Mouse (Mus musculus) layer of hippocampus, adult 18-20 months (tissue): ENCODE results near the gene Ppp2r1a. TPM values are rescaled to one million over a fixed set of nuclear protein-coding genes. Genes with fewer than 3 reads are reported as not detected.

ENCODE experiments used
- DNase-seq, 2 experiments: peaks; one replicate each; pipeline ENCODE4 v3.0.0; 2022; ENCODE audit warnings: low spot score in 2 of 2
- long read RNA-seq: library from polyadenylated mRNA; stranded (forward); transcript quantifications from one replicate; pipeline ENCODE4 v2.0.0, GENCODE M21; 2021
- total RNA-seq, 2 experiments: library from RNA; stranded (reverse); gene quantifications; 2 replicates each; pipeline ENCODE4 v1.2.3; 2021

Gene Ppp2r1a
- 100 to 1,000 TPM; 579 to 601 TPM for total RNA-seq
- long read RNA-seq, transcript Ppp2r1a-201 (15 exons, 2,410 nt), result major isoform, 696 of 1,023 reads
- long read RNA-seq, partial matches to known transcripts, result 309 of 1,023 reads
- long read RNA-seq, other reads (novel, unspliced or antisense), result 18 of 1,023 reads

DNA sequence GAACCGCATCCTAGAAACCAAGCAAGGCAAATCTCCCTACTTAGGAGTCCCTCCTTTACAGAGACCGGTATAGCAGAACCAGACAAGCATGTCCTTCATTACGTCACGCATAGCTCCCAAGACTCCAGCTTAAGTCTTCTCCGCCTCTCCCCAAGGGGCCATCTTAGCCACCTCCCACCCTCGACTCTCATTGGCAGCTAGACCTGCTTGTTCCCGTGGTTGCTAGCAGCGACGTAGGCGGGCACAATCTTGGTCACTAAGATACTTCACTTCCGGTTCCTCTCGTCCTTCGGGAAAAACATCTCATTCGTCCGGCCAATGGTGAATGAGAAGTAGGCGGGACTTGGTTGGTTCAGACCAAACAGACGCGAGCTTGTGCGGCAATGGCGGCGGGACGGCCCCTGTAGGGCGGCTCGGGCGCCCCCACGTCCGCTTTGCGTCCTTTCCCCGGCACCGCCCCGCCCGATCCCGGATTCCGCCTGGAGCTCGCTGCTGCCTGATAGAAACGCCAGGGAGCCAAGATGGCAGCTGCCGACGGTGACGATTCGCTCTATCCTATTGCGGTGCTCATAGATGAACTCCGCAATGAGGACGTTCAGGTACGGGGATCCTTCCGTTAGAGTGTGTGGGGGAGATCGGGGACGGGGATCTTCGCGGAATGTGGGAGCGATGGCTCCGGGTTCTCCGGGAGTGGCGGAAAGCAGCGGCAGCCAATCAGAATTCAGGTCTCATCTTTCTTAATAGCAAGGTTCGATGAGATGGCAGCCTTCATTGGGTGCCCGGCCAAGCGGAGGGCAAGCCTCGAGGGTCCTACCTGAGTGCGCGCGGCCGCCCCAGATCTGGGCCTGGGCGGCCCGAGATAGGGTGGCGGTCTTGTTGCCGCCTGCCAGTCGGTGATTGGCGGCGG, at the start of gene Ppp2r1a:
TSS of gene Ppp2r1a (plus strand) at position 327 of the 907 bp plus-strand sequence.
- DNase-seq, result peak; percentile 99 to 100

- no peak for DNase-seq
These were observed 40.1 kb upstream of the Ppp2r1a start, which contains the start of gene Vmn1r231 for GRCm38 (mm10) chr17:20904991-20905390. Vmn1r231 (minus strand) TSS chr17:20905091.

DNA sequence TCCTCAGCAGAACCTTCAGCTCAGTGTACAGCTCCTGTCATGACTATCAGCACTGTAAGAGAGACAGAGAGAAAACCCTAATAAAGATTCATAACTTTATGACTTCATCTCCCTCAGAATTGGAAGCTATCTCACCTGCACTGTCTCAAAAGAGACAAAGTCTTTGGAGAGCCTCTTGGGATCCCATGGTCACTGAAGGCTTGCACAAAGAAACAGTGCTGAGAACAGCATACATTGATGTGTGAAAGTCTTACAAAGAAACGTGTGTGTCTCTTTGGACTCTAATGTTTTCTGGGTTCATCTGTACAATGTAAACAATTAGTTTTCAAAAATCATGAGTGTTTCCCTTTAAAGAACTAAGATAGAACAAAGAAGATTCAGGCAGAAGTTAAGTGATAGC, 25.5 kb upstream of the Ppp2r1a start, which contains the start of gene Vmn1r232:
TSS of gene Vmn1r232 (minus strand) at position 101 of the 400 bp plus-strand sequence.
- no peak for DNase-seq

GRCm38 (mm10) chr17:20944226-20944625, 885 bp upstream of the Ppp2r1a start:
- DNase-seq, result no peak

- no peak for DNase-seq
These were observed 985 bp downstream of the Ppp2r1a start for GRCm38 (mm10) chr17:20946026-20946565.

GRCm38 (mm10) chr17:20946636-20947035, 1.5 kb downstream of the Ppp2r1a start:
- DNase-seq, result no peak

GRCm38 (mm10) chr17:20960386-20960785, 15.3 kb downstream of the Ppp2r1a start:
- no peak for DNase-seq

GRCm38 (mm10) chr17:20965421-20965820, 20.3 kb downstream of the Ppp2r1a start:
- no peak for DNase-seq

GRCm38 (mm10) chr17:20966681-20967080, 21.6 kb downstream of the Ppp2r1a start:
- no peak for DNase-seq

DNA sequence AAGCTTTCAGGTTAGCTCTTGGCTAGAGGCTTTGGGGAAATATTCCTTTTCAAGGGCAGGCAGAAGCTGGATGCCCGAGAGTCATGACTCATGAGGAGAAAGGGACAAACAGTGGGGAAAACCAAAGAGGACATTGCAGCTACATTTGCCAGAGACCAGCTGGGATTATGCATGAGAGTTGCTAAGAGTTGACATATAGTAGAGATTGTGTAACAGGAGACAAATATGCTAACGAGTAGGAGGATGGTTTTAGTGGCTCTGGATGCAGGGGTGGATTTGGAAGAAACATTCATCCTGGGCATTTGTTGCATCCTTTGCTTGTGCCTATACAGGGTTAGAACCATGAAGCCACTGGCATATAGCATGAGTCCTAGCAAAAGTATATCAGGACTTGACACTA, 48.6 kb downstream of the Ppp2r1a start:
- DNase-seq, result no peak

DNA sequence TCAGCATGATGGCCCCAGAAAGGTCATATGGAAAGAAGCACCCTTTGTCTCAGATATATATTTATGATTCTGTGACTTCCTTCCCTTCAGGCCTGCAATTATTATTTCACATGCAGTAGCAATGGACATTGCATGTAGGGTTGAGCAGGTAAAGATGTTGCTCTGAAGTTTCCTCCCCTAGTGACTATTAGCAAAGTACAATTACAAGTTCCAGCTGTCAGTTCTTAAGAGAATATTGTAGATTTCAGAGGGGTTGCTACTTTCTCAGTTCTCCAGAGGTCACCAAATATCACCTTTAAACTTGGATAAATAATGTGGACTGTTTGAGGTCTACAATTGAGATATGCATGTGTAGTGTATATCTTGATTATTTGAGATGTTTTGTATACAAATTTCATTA, 51.3 kb downstream of the Ppp2r1a start, which contains the start of gene Vmn1r233:
TSS of gene Vmn1r233 (minus strand) at position 101 of the 400 bp plus-strand sequence.
- no peak for DNase-seq

- DNase-seq, result peak; percentile 86 to 93
These were observed 63.5 kb downstream of the Ppp2r1a start, which contains the start of gene Zfp160 for GRCm38 (mm10) chr17:21008382-21009331. Zfp160 (plus strand) TSS chr17:21008903.

DNA sequence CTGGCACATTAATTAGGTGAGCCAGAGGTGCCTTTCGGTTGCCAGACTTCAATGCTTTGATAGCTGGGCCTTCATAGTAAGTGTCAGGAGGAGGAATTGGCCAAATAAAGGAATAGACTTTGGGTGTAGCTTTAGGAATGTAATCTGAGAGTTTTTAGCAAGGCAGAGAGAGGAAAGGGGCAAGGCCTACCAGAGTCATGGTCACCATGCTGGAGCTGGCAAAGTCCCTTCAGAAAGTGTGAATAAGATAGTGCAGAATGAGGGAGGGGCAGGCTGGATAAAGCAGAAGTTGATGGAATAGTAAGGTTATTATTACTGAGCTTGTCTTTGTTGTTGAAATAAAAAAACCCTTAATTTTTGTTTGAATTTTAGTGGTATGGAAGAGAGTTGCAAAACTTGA, 64.6 kb downstream of the Ppp2r1a start:
- DNase-seq, result no peak

Other genes with a start within 250 kb of the Ppp2r1a start
- not detected for gene Vmn1r227, start 215.5 kb upstream of the Ppp2r1a start, total RNA-seq
- gene Vmn1r228, start 159.2 kb upstream of the Ppp2r1a start, total RNA-seq, result not detected
- under 1 TPM; 0.05 to 0.08 TPM for gene Vmn1r229, start 133.8 kb upstream of the Ppp2r1a start, total RNA-seq
- gene Vmn1r230, start 104.9 kb upstream of the Ppp2r1a start, total RNA-seq, result not detected
- not detected for gene Vmn1r231, start 40.2 kb upstream of the Ppp2r1a start, total RNA-seq
- not detected for gene Vmn1r232, start 25.6 kb upstream of the Ppp2r1a start, total RNA-seq
- not detected for gene Vmn1r233, start 51.2 kb downstream of the Ppp2r1a start, total RNA-seq
- gene Zfp160, start 63.6 kb downstream of the Ppp2r1a start, total RNA-seq, result 10 to 100 TPM; 19.9 to 20.5 TPM